Mouse (Mus musculus) embryonic stem cell, embryonic (primary cell): Measurements from ENCODE around the gene Gpr88.

Experiments used
- CTCF ChIA-PET, 4 experiments: fragments of 300-600 bp in 2 of 4; fragments of 350-600 bp in 2 of 4; sonication (Branson Sonifier 250); formaldehyde crosslinking; loops; one replicate each; lab custom pipeline; 2022; ENCODE audit warnings: inconsistent platforms in 2 of 4; lab: Charles Lee
- POLR2A ChIA-PET, 4 experiments: fragments of 300-600 bp in 2 of 4; fragments of 350-600 bp in 2 of 4; sonication (Branson Sonifier 250); formaldehyde crosslinking; loops; one replicate each; lab custom pipeline; 2022; ENCODE audit warnings: antibody characterized with exemption in 4 of 4, inconsistent platforms in 1 of 4; lab: Charles Lee

Gene Gpr88

DNA sequence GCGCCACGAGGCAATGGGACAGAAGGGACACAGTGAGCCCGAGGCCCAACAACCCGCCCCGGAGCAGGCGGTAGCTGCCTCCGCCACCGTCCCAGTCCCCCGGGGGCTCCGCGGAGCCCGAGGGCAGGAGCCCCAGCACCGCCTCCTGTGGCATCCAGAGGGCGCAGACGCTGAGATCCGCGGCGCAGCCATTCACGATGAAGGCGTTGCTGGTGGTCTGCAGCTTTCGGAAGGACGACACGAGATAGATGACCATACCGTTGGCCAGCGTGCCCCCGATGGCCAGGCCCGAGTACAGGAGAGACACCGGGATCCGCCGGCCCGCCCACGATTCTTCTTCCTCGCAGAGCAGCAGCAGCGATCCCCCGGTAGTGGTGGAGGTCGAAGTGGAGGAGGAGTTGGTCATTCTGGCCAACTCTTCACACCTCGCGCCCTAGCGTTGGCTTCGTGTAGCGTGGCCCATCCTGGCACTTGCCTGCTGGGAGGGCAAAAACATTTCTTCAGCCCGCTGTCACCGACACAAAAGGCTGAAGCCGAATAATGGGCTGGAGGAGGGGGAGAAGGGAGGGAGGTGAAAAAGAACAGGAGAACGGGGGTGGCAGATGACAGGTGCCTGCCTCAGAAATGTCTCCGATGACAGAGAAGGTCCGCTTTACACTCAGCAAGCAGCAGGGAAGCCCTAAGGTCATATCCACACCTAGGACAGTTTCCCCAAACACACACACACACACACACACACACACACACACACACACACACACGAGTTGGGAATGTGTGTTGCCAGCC is 855 bp downstream of the Gpr88 start:
- CTCF ChIA-PET = interaction anchor here in 2 of 4 experiments (0.7 to 1.3 kb wide), 3 partner anchors 8 to 48 kb away, joined by 3 read pairs; no protein-coding TSS in a partner anchor

GRCm38 (mm10) chr3:116251481-116252254 is 1.6 kb downstream of the Gpr88 start:
- POLR2A ChIA-PET = interaction anchor here in 1 of 4 experiments (1.4 to 1.5 kb wide), 2 partner anchors 76 to 245 kb away, joined by 3 to 6 read pairs; partner anchors contain the start of genes Extl2 and Slc30a7
- CTCF ChIA-PET = interaction anchor here in 1 of 4 experiments (1.3 kb wide), 1 partner anchor 49 kb away, joined by 3 read pairs; no protein-coding TSS in a partner anchor

More for the DNA sequence above, 855 bp downstream of the Gpr88 start:
- POLR2A ChIA-PET = interaction anchor here in 2 of 4 experiments (0.6 to 1.4 kb wide), 4 partner anchors 13 to 460 kb away, joined by 3 to 4 read pairs (median 3); partner anchors contain the start of genes Extl2 (in 1 of the 2), Slc30a7 (in 1 of the 2) and Slc35a3 (in 1 of the 2)

DNA sequence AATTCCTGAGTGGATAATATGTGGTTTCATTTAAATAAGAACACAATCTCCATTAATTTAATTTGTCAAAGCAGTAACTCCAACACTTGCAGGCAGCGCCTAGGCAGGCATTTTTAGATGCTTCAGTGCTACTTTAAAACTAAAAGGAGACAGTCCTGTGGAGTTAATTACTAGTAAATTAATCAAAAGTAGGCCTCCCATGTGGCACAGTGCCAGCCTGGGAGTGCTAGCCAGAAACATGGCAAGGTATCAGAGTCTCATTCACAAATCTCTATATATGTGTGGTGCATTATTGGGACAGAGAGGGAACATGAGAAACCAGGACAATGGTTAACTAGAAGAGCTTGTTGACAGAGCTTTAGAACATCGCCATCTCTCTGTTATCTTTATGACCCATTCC is 4.3 kb downstream of the Gpr88 start:
- CTCF ChIA-PET = no interaction called here

GRCm38 (mm10) chr3:116244476-116244875 is 8.8 kb downstream of the Gpr88 start:
- CTCF ChIA-PET = interaction anchor here in 1 of 4 experiments (0.6 kb wide), 1 partner anchor 9 kb away, joined by 3 read pairs; the partner anchor contains the start of gene Gpr88
- POLR2A ChIA-PET = interaction anchor here in 1 of 4 experiments (1.1 kb wide), 1 partner anchor 70 kb away, joined by 3 read pairs; no protein-coding TSS in a partner anchor

More for the DNA sequence above, 4.3 kb downstream of the Gpr88 start:
- POLR2A ChIA-PET = interaction anchor here in 1 of 4 experiments (0.5 kb wide), 1 partner anchor 359 kb away, joined by 3 read pairs; no protein-coding TSS in a partner anchor

- CTCF ChIA-PET = no interaction called here
- POLR2A ChIA-PET = no interaction called here
These were observed 10.6 kb downstream of the Gpr88 start for GRCm38 (mm10) chr3:116242685-116243084.

GRCm38 (mm10) chr3:116237527-116237926 is 15.8 kb downstream of the Gpr88 start:
- ChIA-PET CTCF (interaction anchor here (0.7 to 1.1 kb wide), 6 partner anchors 88 to 230 kb away, joined by 3 to 6 read pairs (median 3); partner anchors contain the start of genes Extl2 (in 1 of the 4) and Slc30a7 (in 1 of the 4)), POLR2A (no interaction called here)

DNA sequence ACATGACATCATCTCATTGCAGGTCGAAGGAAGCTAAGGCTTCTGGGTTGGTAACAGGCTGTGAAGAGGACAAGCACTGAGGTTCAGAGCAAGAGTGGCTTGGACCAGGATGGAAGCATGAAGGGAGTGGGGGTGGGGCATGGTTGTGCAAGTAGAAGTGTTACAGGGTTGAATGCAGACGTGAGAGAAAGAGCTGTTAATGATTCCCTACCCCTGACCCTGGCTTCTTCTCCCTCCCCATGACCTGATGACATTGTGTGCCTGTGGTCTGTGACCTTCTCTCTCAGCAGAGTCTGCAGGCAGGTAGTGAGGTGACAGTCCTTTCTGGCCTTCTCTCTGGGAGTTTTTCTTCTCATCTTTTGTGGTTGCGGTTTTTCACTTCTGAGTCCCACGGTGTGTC is 16.4 kb downstream of the Gpr88 start:
- ChIA-PET POLR2A (no interaction called here), CTCF (interaction anchor here in 3 of 4 experiments (0.7 to 1.1 kb wide), 6 partner anchors 16 to 230 kb away, joined by 3 to 6 read pairs (median 3); partner anchors contain the start of genes Extl2 (in 1 of the 3), Gpr88 (in 1 of the 3) and Slc30a7 (in 1 of the 3))

- ChIA-PET CTCF (no interaction called here), POLR2A (interaction anchor here in 1 of 4 experiments (1.4 kb wide), 1 partner anchor 52 kb away, joined by 3 read pairs; no protein-coding TSS in a partner anchor)
These were observed 19.8 kb downstream of the Gpr88 start for GRCm38 (mm10) chr3:116233515-116233914.

GRCm38 (mm10) chr3:116232763-116233162 is 20.5 kb downstream of the Gpr88 start:
- ChIA-PET CTCF (no interaction called here), POLR2A (no interaction called here)

DNA sequence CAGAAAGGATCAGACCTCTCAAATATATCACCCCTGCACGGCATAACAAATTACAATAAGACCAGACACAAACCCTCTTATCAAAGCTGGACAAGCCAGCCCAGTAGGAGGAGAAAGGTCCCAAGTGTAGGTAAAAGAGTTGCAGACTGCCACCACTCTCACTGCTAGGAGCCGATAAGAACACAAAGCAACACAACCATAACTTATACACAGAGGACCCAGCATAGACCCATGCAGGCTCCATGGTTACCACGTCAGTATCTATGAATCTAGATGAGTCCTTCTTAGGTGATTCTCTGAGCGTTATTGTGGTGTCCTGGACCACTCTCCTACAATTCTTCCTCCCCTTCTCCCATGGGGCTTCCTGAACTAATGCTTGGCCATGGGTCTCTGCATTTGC is 24.0 kb downstream of the Gpr88 start:
- ChIA-PET CTCF (no interaction called here), POLR2A (no interaction called here)

- CTCF ChIA-PET = interaction anchor here in 1 of 4 experiments (0.6 kb wide), 2 partner anchors 718 to 876 kb away, joined by 3 to 4 read pairs; no protein-coding TSS in a partner anchor
These were observed 24.7 kb downstream of the Gpr88 start for GRCm38 (mm10) chr3:116228360-116229245.

GRCm38 (mm10) chr3:116227383-116227782 is 25.9 kb downstream of the Gpr88 start:
- POLR2A ChIA-PET = interaction anchor here in 1 of 4 experiments (0.8 kb wide), 1 partner anchor 265 kb away, joined by 3 read pairs; no protein-coding TSS in a partner anchor
- CTCF ChIA-PET = no interaction called here

More at GRCm38 (mm10) chr3:116228360-116229245, 24.7 kb downstream of the Gpr88 start:
- POLR2A ChIA-PET = no interaction called here

GRCm38 (mm10) chr3:116226915-116227314 is 26.4 kb downstream of the Gpr88 start:
- CTCF ChIA-PET = no interaction called here
- POLR2A ChIA-PET = no interaction called here

- ChIA-PET POLR2A (no interaction called here), CTCF (no interaction called here)
These were observed 30.6 kb downstream of the Gpr88 start for GRCm38 (mm10) chr3:116222511-116223243.

DNA sequence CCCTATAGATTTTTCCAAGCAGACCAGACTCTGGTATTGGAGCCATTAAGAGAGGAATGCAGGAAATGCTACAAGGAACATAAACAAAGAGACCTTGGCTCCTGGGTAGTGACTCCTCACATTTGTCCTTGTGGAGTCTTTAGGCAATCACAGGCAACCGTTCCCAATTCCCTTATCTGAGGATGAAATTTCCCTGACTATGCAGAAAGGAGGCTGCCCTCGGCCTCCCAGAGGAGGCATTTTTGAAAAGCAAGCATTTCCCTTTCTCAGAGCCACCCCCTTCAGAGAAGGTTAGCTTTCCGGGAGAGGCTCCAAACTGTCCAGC is 31.7 kb downstream of the Gpr88 start:
- CTCF ChIA-PET = interaction anchor here in 2 of 4 experiments (0.5 to 0.7 kb wide), 2 partner anchors 112 to 222 kb away, joined by 3 read pairs; no protein-coding TSS in a partner anchor

DNA sequence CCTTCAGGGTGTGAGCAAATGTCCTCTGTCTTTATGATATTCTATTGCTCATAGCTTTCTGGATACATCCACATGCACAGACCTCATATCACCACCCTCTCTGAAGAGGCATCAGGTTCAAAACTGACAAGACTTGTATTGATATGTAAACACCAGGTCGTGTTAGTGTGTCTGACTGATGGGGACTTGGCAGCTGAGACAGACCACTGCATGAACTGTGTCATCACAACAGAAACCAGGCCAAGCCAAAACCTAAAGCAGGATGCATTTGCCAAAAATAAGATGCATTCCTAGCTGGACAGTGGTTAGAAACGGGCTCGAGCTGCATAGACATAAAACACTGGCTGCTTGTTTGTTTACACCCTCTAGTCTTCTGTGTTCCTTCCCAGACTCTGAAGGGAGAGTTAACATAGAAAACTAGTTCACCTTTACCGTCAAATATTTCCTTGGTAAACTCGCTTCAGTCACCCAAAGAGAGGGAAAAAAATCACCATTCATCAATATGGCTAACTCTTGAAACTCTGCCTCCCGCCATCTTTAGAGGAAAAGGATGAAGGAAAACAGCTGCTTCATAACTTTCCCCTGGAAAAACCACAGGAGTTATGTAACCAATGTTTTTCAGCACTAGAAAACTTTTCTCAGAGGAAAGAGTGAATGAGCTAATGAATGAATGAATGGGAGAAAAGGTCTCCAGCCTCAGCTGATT is 32.2 kb downstream of the Gpr88 start:
- POLR2A ChIA-PET = interaction anchor here in 1 of 4 experiments (1.1 kb wide), 1 partner anchor 333 kb away, joined by 4 read pairs; the partner anchor contains the start of gene Dph5
- CTCF ChIA-PET = interaction anchor here in 2 of 4 experiments (0.5 to 0.7 kb wide), 2 partner anchors 112 to 221 kb away, joined by 3 read pairs; no protein-coding TSS in a partner anchor

More for the DNA sequence above, 31.7 kb downstream of the Gpr88 start:
- POLR2A ChIA-PET = interaction anchor here in 1 of 4 experiments (1.1 kb wide), 1 partner anchor 334 kb away, joined by 4 read pairs; the partner anchor contains the start of gene Dph5
